Mouse (Mus musculus) spleen, embryonic (tissue): ENCODE measurements around the gene Cd151.

Source experiments
- CTCF ChIA-PET: fragments of 350-600 bp; sonication (Branson Sonifier 250); formaldehyde crosslinking; loops from one replicate; lab custom pipeline; 2022; lab: Charles Lee

The Cd151 gene

DNA sequence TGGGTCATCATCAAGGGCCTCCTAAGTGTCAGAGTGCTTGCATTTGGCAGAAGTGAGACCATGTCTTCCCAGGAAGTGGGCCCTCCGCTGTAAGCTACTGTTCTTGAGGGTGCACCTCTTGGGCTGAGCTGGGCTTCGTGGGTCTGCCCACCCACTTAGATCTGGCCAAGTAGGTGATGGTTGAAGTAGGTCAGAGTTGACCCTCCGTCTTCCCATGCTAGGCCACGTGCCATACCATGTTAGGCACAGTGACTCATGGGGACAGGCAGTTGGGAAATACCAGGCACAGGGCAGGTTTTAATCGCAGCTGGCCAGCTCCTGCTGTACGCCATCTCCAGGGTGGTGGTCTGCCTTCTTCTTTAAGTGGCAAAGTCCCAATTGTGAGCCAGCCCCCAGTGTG lies 10.5 kb upstream of the Cd151 start:
- CTCF ChIA-PET = no interaction called here

DNA sequence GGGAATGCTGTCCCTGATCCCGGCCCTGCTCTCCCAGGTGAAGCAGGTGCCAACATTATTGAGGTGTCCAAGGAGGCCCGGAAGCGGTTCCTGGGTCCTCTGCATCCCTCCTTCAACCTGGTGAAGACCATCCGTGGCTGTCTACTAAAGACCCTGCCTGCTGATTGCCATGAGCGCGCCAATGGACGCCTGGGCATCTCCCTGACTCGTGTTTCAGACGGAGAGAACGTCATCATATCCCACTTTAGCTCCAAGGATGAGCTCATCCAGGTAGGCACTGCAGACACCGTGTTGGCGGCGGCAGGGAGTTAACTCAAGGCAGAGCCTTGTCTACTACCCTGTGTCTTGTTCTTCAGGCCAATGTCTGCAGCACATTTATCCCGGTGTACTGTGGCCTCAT lies 10.0 kb upstream of the Cd151 start:
- CTCF ChIA-PET = no interaction called here

DNA sequence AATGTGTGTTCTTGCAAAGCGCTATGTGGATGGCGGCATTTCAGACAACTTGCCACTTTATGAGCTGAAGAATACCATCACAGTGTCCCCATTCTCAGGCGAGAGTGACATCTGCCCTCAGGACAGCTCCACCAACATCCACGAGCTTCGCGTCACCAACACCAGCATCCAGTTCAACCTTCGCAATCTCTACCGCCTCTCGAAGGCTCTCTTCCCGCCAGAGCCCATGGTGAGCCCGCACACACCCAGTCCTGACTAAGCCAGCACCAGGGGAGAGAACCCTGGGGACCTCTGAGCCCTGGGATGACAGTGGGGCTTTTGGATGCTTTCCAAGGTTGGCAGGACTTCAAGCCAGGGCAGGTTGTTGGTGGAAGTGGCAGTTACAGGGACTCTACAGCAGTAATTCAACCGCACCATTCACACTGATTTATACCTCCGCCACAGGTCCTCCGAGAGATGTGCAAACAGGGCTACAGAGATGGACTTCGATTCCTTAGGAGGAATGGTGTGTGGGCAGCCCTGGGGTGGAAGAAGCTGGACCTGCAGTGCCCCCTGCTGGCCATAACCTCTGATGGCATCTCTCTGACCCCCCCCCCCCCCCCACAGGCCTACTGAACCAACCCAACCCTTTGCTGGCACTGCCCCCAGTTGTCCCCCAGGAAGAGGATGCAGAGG lies 9.1 kb upstream of the Cd151 start:
- CTCF ChIA-PET = interaction anchor here (0.7 to 1.0 kb wide), 4 partner anchors 8 to 64 kb away, joined by 3 to 6 read pairs (median 5); no protein-coding TSS in a partner anchor

DNA sequence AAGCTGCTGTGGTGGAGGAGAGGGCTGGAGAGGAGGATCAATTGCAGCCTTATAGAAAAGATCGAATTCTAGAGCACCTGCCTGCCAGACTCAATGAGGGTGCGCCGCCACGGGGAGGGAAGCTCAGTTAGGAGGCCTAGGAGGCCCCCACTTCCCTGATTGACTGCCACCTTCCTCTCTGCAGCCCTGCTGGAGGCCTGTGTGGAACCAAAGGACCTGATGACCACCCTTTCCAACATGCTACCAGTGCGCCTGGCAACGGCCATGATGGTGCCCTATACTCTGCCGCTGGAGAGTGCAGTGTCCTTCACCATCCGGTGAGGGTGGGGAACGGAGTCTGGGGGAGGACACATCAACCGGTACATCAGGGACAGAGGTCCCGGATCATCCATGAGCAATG lies 8.5 kb upstream of the Cd151 start:
- CTCF ChIA-PET = interaction anchor here (0.7 to 1.2 kb wide), 4 partner anchors 10 to 64 kb away, joined by 3 to 6 read pairs (median 5); no protein-coding TSS in a partner anchor

DNA sequence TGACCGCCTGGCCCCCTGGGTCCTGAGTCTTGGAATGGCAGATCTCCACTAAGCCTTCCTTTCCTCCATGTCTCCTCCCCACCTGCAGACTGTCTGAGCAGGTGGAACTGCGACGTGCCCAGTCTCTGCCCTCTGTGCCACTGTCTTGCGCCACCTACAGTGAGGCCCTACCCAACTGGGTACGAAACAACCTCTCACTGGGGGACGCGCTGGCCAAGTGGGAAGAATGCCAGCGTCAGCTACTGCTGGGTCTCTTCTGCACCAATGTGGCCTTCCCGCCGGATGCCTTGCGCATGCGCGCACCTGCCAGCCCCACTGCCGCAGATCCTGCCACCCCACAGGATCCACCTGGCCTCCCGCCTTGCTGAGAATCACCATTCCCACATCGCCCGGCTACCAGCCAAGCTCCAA lies 7.9 kb upstream of the Cd151 start:
- CTCF ChIA-PET = interaction anchor here (1.2 kb wide), 1 partner anchor 9 kb away, joined by 3 read pairs; no protein-coding TSS in a partner anchor

DNA sequence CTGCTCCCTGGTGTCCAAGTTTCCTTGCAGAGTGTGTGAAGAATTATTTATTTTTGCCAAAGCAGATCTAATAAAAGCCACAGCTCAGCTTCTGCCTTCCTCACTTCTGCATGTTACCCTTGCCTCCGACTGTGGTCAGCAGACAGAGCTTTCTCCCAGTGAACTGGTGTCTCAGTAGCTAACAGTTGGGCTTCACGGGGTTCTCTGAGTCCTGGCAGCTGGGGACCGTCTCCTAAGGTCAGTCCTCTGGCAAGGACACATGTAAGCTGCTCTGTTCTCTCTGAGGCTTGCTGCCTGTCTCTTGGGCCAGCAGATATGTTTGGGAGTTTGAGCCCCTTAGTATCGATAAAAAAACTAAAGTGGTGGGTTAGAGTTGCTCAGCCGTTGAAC lies 7.2 kb upstream of the Cd151 start:
- CTCF ChIA-PET = interaction anchor here (0.6 to 1.2 kb wide), 2 partner anchors 8 to 275 kb away, joined by 3 read pairs; no protein-coding TSS in a partner anchor

DNA sequence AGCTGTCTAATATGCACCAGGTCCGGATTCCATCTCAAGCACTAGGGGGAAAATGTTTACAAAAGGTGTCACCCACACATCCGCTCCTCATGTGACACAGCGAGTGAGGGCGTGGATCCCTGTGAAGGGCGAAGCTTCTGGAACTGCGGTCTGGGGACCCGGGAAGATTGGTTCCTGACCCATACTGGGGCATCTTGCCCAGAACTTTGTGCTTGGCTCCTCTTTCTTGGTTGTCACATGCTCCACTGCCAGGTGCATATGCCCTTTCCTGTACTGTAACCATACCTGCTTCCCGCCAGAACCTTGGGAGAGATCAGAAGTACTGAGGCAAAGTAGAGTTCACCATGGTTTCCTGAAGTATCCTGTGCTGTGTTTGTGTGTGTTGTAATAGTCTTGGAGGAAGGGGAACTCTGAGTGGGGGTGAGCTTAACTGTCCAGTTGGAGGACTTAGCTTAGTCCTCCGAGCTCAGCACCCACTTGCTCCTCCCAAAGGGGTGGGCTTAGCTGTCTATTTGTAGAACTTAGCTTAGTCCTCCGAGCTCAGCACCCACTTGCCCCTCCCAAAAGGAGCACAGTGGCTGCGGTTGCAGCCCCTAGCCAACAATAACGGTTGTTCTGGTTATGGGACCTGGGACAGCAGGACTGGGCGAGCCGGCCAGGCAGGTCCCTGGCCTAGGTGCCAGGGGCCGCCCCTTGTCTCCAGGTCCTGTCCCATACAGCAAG lies 6.6 kb upstream of the Cd151 start, which contains the start of gene Cracr2b:
Gene Cracr2b, plus strand, starts transcription at position 704 of the 723 bp plus-strand sequence.
- CTCF ChIA-PET = interaction anchor here (0.6 kb wide), 1 partner anchor 276 kb away, joined by 3 read pairs; no protein-coding TSS in a partner anchor

DNA sequence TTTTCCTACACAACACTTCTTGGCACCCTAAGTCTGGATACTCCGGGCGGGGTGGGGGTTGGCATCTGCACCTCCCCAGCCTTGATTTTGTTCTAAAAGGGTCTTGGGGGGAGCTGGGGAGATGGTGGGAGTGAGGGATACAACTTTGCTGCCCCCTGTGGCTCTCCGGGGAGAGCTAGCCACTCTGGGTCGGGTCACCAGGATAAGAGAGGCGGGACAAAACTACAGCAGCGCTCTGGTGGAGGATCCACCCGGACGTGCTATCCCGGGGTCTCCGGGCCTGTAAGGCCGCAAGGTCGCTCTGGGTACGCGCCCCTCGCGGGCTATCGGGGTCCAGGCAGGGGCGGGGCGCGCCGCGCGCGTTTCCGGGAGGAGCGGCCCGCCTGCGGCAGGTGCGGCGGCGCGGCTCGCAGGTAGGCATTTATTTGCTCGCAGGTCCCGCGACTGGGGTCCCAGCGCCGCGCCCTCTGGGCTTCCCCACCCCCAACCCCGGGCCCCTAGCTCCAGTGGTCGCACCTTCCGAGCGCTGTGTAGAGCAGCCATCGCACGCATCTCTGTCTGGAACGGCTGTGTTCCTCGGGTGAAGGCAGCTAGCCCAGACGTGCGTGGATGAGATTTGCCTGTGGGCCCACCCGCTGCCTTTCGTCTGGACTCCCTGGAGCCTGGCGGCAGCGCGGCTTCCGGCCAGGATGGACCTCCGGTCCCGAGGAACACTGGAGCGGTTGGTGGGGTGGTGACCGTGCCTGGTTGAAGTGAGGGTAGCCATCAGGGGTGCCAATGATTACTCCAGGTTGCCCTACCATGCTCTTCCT lies 5.5 kb upstream of the Cd151 start:
- CTCF ChIA-PET = interaction anchor here (0.6 to 0.9 kb wide), 4 partner anchors 8 to 362 kb away, joined by 3 to 6 read pairs (median 4); no protein-coding TSS in a partner anchor

DNA sequence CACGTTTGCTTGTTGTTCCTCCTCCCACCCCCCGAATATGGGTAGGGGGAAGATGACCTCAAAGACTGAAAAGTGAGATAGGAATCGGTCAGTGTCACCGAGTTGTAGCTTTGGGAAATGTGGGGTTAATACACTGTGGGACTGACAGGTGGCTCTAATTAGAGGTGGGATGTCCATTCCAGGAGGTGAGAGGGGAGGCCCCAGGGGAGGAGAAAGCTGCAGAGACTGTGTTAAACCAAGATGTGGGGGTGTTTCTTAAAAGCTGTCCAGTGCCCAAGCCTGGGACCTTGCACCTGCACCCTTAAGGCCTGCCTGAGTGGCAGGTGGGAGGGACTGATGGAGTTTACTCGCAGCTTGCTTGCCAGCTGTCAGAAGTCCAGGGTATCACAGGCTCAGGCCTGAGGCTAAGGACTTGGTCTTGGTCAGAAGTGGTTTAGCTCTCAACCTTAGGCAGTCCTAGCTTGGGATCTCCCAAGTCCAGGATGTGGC lies 4.8 kb upstream of the Cd151 start:
- CTCF ChIA-PET = interaction anchor here (0.6 to 0.8 kb wide), 5 partner anchors 9 to 363 kb away, joined by 3 to 8 read pairs (median 3); no protein-coding TSS in a partner anchor

DNA sequence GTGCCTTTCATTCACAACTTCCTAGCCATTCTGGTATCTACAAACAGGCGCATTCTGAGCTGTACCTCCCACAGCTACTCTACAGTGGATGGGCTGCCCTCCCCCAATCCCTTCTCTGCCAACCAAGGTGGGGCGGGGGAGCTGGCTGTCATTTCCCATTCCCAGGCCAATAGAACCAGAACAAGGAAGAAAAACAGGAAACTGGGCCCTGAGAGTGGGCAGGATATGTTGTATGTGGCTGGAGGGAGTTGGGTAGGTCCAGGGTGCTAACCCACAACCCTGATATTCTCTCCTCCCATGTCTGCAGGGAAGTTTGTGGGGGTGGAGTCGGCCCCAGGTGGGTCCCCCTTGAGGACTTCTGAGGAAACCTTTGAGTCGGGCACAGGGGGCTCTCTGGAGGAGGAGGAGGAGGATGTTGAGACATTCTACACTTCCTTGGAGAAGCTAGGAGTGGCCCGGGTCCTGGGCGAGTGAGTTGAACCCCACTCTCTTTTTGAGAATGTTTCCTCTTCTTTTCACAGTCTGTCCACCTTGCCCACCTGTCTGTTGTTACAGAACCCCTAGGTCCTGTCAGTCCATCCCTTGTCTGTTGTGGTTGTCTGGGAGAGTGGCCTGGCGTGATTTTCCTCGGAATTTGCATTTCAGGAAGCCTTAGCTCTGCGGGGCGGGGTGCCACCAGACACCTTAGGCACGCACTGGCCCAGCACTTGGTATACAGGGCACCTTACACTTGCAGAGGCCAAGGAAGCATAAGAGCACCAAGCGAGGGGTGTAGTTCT lies 3.2 kb upstream of the Cd151 start:
- CTCF ChIA-PET = no interaction called here

DNA sequence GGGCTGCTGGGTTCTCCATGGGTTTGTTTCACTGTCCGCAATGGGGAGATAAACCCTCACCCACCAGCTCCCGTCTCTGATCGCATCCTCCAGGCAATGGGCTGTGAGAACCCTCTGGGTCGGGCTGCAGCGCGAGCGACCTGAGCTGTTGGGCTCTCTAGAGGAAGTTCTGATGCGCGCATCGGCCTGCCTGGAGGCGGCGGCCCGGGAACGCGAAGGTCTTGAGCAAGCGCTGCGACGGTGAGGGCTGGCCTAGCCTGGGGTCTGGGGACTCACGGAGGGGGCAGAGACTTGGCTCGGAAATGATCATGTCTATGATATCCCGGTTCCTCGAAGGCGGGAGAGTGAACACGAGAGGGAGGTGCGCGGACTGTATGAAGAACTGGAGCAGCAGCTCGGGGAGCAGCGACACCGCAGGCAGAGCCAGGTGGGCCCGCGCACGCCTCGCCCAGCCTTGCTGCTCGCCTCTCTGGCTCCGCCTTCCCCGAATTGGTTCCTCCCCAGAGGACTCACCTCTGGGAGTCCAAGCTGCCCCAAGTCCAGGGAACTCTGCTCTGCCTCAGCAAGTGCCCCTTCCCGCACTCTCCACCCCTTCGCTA lies 2.5 kb upstream of the Cd151 start:
- CTCF ChIA-PET = no interaction called here

DNA sequence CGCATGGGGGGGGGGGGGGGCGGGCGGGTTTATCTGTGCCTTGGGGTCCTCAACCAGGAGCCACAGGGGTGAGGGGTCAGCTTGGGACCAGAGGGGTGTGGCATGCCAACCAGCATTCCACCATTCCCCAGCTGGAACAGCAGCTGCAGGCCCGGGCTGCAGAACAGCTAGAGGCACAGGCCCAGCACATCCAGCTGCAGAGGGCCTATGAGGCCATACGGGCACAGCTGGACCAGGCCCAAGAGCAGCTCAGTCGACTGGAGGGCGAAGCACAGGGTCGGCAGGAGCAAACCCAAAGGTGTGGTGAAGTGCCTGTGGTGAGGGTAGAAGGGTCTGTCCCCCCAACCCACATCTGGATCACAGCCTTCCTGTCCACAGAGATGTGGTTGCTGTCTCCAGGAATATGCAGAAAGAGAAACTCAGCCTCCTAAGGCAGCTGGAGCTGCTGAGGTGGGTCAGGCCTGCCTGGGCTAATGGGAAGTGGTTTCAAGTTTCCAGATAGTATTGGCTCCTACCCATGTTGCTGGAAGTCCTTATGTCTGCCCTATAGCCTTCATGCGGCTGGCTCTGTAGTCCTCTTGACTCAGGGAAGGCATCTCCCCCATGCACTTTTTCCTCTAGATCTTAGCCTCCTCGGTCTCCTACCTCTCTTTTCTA lies 1.7 kb upstream of the Cd151 start:
- CTCF ChIA-PET = interaction anchor here (0.6 kb wide), 1 partner anchor 8 kb away, joined by 3 read pairs; no protein-coding TSS in a partner anchor

DNA sequence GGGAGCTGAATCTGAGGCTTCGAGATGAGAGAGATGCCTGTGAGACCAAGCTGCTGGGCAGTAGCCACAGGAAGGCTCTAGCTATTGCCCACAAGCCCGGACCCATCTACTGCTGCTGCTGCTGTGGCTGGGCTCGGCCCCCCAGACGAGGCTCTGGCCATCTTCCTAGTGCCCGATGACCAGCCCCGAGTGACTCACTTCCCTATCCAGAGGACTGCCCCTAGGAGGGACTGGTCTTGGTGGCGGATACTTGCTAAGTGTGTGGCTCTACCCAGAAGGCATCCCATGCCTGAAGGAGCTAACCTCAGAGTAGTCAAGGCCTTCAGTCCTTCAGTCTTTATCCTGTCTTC lies 1.2 kb upstream of the Cd151 start:
- CTCF ChIA-PET = interaction anchor here (0.6 kb wide), 1 partner anchor 8 kb away, joined by 3 read pairs; no protein-coding TSS in a partner anchor

DNA sequence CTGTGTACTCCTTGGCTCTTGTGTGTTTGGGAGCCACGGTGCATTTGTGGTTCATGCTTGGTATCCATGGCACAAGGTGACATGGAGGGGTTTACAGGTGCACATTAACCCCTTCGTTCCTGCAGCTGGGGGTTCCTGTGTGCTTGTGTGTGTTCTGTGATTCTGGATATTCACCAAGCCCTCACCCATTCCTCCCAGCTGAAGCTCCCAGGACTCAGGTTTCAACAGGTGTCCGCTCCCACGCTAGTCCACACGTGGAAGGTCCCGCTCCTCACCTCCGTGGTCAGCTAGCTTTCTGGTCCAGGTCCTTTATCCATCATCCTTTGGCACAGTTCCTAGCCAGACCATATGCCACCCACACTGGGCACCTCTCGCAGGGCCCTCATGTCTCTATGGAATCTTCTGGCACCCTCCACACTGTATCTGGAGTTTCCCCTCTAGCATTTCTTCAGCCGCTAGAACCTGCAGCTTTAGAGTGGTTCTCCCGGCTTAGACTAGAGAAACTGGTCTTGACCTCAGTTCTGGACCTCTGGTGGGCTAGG lies 514 bp upstream of the Cd151 start:
- CTCF ChIA-PET = interaction anchor here (0.6 kb wide), 1 partner anchor 16 kb away, joined by 3 read pairs; no protein-coding TSS in a partner anchor

DNA sequence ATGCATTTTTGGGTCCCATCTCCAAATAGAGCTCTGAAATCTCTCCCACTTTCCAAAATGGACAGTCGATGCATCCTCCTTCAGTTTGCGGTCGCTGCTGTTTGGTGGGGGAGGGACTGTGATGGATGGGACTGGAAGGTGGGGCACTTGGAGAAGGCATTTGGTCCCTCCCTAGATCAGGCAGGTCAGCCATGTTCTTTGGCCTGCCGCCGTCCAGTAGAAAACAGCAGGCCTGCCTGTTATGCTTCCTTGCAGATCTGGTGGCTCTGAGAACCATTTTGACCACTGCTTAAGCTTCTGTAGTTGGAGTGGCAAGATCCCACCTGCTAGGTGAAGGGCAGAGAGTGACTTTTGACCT lies 951 bp downstream of the Cd151 start:
- CTCF ChIA-PET = interaction anchor here (1.0 kb wide), 1 partner anchor 9 kb away, joined by 3 read pairs; no protein-coding TSS in a partner anchor

DNA sequence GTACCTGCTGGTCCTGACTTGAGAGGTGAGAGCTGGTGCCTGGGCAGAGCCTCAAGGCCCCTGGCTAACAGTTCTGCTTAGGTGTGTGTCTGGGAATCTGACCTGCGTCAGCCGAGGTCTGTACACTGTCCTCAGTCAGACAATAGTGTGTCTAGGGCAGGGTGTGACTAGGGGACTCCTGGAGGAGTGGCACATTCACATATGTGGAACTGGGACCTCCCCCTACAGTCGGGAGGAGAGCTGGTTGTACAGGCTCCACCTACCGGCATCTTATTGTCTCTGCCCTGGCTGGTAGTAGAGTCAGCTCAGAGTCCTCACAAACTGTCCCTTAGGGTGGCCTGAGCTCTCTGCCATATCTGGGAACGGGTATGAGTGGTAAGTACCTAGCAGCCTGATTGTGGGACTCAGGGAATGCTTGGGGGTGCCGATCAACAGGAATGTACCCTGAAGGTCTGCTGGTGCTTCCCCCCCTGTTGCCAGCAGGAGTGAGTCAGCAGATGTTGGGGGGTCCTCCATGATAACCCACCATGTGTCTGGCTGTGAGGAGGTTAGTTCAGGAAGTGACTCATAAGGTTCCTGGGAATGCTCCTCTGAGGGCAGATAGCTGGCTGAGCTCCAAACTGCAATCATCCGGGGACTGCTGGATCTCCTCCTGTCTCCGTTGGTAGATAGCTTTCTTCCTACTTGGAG lies 1.5 kb downstream of the Cd151 start:
- CTCF ChIA-PET = interaction anchor here (0.5 to 1.0 kb wide), 2 partner anchors 9 to 1350 kb away, joined by 3 to 11 read pairs; no protein-coding TSS in a partner anchor

DNA sequence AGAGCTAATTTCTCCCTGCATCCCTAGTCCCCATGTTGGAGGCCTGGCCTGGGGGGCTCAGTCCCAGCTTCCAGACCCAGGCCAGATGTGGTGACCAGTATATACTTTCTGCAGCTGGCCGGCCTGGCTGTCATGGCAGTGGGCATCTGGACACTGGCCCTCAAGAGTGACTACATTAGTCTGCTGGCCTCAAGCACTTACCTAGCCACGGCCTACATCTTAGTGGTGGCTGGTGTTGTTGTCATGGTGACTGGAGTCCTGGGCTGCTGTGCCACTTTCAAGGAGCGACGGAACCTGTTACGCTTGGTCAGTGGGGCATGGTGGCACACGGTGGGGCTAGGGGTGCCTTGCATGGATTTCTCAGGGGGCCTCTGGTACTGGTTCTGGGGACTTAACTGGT lies 2.2 kb downstream of the Cd151 start:
- CTCF ChIA-PET = interaction anchor here (0.5 kb wide), 1 partner anchor 19 kb away, joined by 3 read pairs; no protein-coding TSS in a partner anchor

DNA sequence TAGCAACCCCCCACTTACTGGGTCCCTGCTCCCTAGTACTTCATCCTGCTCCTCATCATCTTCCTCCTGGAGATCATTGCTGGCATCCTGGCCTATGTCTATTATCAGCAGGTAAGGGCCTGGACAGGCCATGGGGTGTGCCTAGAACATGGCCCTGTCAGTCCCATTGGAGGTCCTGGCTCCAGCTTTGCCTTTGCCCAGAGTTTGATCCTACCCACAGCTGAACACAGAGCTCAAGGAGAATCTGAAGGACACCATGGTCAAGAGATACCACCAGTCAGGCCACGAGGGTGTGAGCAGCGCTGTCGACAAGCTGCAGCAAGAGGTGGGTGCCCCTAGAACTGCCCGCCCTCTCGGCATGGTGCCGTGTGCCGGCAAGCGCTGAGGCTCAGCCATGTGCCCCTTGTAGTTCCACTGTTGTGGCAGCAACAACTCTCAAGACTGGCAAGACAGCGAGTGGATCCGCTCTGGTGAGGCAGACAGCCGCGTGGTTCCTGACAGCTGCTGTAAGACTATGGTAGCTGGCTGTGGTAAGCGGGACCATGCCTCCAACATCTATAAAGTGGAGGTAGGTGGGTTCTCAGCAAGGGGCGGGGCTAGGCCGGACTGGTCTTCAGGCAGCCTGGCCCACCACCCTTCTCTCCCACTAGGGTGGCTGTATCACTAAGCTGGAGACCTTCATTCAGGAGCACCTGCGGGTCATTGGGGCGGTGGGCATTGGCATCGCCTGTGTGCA lies 2.9 kb downstream of the Cd151 start:
- CTCF ChIA-PET = interaction anchor here (0.5 kb wide), 1 partner anchor 20 kb away, joined by 3 read pairs; no protein-coding TSS in a partner anchor
